Mouse (Mus musculus): ENCODE data around the gene Errfi1. TPM values are rescaled to one million over a fixed set of nuclear protein-coding genes. Genes with fewer than 3 reads are reported as not detected.
"Not testable (repeated sequence)": the region's sequence is repeated elsewhere in the genome, so short reads cannot be mapped to it uniquely, and the experiment has no call there.

Errfi1 gene
- polyA plus RNA-seq, 1 experiment from 2014 or later, result 27.2 TPM

DNA sequence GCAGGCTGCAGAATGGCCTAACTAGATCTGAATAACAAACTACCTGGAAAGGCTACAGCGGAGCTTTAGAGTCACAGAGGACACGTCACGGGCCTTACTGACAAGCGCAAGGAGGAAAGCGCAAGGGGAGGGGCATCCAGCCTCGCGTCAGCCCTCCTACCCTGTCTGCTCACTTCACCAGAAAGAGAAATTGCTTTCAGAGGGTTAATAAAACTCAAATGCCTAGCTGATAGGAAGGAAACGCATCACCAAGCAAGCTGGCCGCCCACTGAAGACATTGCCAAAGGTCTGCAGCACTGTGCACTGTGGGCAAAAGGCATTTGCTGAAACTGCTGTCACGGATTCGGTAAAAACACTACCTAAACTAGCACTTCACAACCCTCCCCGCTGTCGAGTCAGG, 46.8 kb downstream of the Errfi1 start:
- Histone ChIP-seq H3K27ac (ENCODE audit: low read depth, low read length) (no peak overlapping the region), H3K4me3 (ENCODE audit: low read length) (no peak overlapping the region), H3K27me3 (replicated peaks; ENCODE audit: control insufficient read depth, insufficient read depth, low read length) (no peaks in the 10 kb centered on the region), H3K9me3 (ENCODE audit: control insufficient read depth, low read length) (no peaks in the 10 kb centered on the region), H3K36me3 (ENCODE audit: control insufficient read depth, insufficient read depth, low read length) (peaks cover 49% of the 10 kb centered on the region), H3K4me2 (ENCODE audit: low read length) (no peak overlapping the region), H3K4me1 (ENCODE audit: control insufficient read depth, insufficient read depth, low read depth, low read length) (no peaks in the 10 kb centered on the region), H3K9ac (ENCODE audit: low read depth, low read length) (no peak overlapping the region)
- 97% methylated on average over 13 of the region's 13 CpGs for WGBS
- ATAC-seq, result no peak

DNA sequence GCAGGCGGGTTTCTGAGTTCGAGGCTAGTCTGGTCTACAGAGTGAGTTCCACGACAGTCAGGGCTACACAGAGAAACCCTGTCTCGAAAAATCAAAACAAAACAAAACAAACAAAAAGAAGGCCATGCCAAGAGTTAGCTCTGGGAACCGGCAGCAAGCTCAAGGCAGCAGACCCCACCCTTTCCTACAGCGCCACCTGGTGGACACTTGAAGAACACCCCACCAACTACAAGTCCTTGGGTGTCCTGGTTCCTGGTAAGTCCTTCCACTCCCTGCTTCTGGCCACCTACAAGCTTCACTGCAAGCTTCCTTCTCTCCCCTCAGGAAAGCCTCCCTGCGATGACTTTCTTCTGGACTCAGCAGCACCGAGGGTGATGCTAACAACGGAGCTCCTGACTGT, 47.9 kb downstream of the Errfi1 start:
- Histone ChIP-seq H3K9ac (ENCODE audit: low read depth, low read length) (no peak overlapping the region), H3K36me3 (ENCODE audit: control insufficient read depth, insufficient read depth, low read length) (peaks cover 47% of the 10 kb centered on the region), H3K4me1 (ENCODE audit: control insufficient read depth, insufficient read depth, low read depth, low read length) (no peaks in the 10 kb centered on the region), H3K27me3 (replicated peaks; ENCODE audit: control insufficient read depth, insufficient read depth, low read length) (no peaks in the 10 kb centered on the region), H3K4me2 (ENCODE audit: low read length) (no peak overlapping the region), H3K9me3 (ENCODE audit: control insufficient read depth, low read length) (no peaks in the 10 kb centered on the region), H3K4me3 (ENCODE audit: low read length) (no peak overlapping the region), H3K27ac (ENCODE audit: low read depth, low read length) (no peak overlapping the region)
- WGBS, result 47% methylated on average over 9 of the region's 9 CpGs
- ATAC-seq, result no peak

DNA sequence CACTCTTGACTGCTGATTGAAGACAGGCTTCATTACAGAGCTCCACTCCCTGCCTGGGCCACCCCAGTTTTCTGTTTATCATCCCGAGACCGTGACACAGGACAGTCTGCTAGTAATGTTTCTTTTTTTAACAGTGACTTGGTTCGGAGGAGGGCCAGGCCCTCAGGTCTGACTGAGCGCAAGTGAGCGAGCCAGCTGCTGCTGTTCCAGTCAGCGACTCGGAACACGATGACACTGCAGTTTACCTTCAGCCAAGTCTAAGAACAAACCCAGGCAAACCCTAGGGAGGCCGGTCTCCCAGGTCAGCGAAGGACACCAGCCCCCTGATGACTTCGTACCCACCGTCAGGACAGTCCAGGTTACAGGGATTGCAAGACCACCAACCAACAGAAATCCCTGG, 48.3 kb downstream of the Errfi1 start:
- H3K9me3 ChIP-seq (ENCODE audit: control insufficient read depth, low read length), result no peaks in the 10 kb centered on the region
- no peak for ATAC-seq
- H3K9ac ChIP-seq (ENCODE audit: low read depth, low read length), result no peak overlapping the region
- peaks cover 44% of the 10 kb centered on the region for H3K36me3 ChIP-seq (ENCODE audit: control insufficient read depth, insufficient read depth, low read length)
- no peak overlapping the region for H3K27ac ChIP-seq (ENCODE audit: low read depth, low read length)
- H3K4me3 ChIP-seq (ENCODE audit: low read length), result no peak overlapping the region
- no peaks in the 10 kb centered on the region for H3K4me1 ChIP-seq (ENCODE audit: control insufficient read depth, insufficient read depth, low read depth, low read length)
- no peak overlapping the region for H3K4me2 ChIP-seq (ENCODE audit: low read length)
- WGBS, result 91% methylated on average over 12 of the region's 12 CpGs
- no peaks in the 10 kb centered on the region for H3K27me3 ChIP-seq (replicated peaks; ENCODE audit: control insufficient read depth, insufficient read depth, low read length)

GRCm38 (mm10) chr4:150903091-150903742, 49.5 kb downstream of the Errfi1 start:
- H3K27ac ChIP-seq (ENCODE audit: low read depth, low read length), result no peak overlapping the region
- no peak overlapping the region for H3K4me2 ChIP-seq (ENCODE audit: low read length)
- 96% methylated on average over 14 of the region's 14 CpGs for WGBS
- H3K27me3 ChIP-seq (replicated peaks; ENCODE audit: control insufficient read depth, insufficient read depth, low read length), result no peaks in the 10 kb centered on the region
- no peak for ATAC-seq
- peaks cover 34% of the 10 kb centered on the region for H3K36me3 ChIP-seq (ENCODE audit: control insufficient read depth, insufficient read depth, low read length)
- H3K9ac ChIP-seq (ENCODE audit: low read depth, low read length), result no peak overlapping the region
- peaks cover 4% of the 10 kb centered on the region; the same call in 1 of the 2 replicates for H3K4me1 ChIP-seq (ENCODE audit: control insufficient read depth, insufficient read depth, low read depth, low read length)
- no peak overlapping the region for H3K4me3 ChIP-seq (ENCODE audit: low read length)
- no peaks in the 10 kb centered on the region for H3K9me3 ChIP-seq (ENCODE audit: control insufficient read depth, low read length)

DNA sequence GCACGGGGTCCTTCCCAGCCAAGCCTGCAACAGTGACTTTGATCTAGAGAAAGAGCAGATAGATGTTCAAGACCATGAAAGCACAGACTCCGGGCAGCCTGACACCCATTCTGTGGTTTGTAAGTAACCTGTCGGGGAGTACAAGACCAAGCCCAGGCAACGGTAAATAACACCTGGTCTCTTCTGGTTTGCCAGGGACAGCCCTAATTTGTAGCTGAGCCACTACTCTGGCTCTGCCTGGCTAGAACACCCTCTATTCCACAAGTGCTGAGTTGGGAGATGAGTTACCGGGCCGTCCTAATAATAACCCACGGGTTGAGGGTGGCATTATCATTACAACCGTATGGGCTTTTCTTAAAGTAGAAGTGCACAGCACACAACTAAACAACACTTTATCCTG, 53.4 kb downstream of the Errfi1 start:
- H3K27ac ChIP-seq (ENCODE audit: low read depth, low read length), result no peak overlapping the region
- no peak overlapping the region for H3K4me2 ChIP-seq (ENCODE audit: low read length)
- ATAC-seq, result no peak
- H3K36me3 ChIP-seq (ENCODE audit: control insufficient read depth, insufficient read depth, low read length), result peaks cover 15% of the 10 kb centered on the region
- no peaks in the 10 kb centered on the region for H3K27me3 ChIP-seq (replicated peaks; ENCODE audit: control insufficient read depth, insufficient read depth, low read length)
- H3K9ac ChIP-seq (ENCODE audit: low read depth, low read length), result no peak overlapping the region
- H3K4me3 ChIP-seq (ENCODE audit: low read length), result no peak overlapping the region
- no peaks in the 10 kb centered on the region for H3K9me3 ChIP-seq (ENCODE audit: control insufficient read depth, low read length)
- H3K4me1 ChIP-seq (ENCODE audit: control insufficient read depth, insufficient read depth, low read depth, low read length), result peaks cover 9% of the 10 kb centered on the region
- 92% methylated on average over 8 of the region's 8 CpGs for WGBS

GRCm38 (mm10) chr4:150908512-150908911, 54.8 kb downstream of the Errfi1 start:
- not testable (repeated sequence) for H3K9me3 ChIP-seq (ENCODE audit: control insufficient read depth, low read length); H3K4me3 ChIP-seq (ENCODE audit: low read length); H3K27ac ChIP-seq (ENCODE audit: low read depth, low read length); H3K9ac ChIP-seq (ENCODE audit: low read depth, low read length); ATAC-seq; H3K36me3 ChIP-seq (ENCODE audit: control insufficient read depth, insufficient read depth, low read length); H3K27me3 ChIP-seq (replicated peaks; ENCODE audit: control insufficient read depth, insufficient read depth, low read length)
- 85% methylated on average over 5 of the region's 5 CpGs for WGBS
- H3K4me1 ChIP-seq (ENCODE audit: control insufficient read depth, insufficient read depth, low read depth, low read length), result peaks cover 14% of the 10 kb centered on the region
- peak overlapping the region; percentile 75 for H3K4me2 ChIP-seq (ENCODE audit: low read length)

GRCm38 (mm10) chr4:150909451-150910156, 55.9 kb downstream of the Errfi1 start:
- WGBS, result under 1% methylated on average over 53 of the region's 56 CpGs
- H3K9ac ChIP-seq (ENCODE audit: low read depth, low read length), result peak overlapping the region; percentile 94
- peaks cover 2% of the 10 kb centered on the region; the same call in 1 of the 2 replicates for H3K36me3 ChIP-seq (ENCODE audit: control insufficient read depth, insufficient read depth, low read length)

GRCm38 (mm10) chr4:150910164-150910951, 56.6 kb downstream of the Errfi1 start:
- no peaks in the 10 kb centered on the region for H3K27me3 ChIP-seq (replicated peaks; ENCODE audit: control insufficient read depth, insufficient read depth, low read length)
- peaks cover 22% of the 10 kb centered on the region for H3K4me1 ChIP-seq (ENCODE audit: control insufficient read depth, insufficient read depth, low read depth, low read length)
- 86% methylated on average over 19 of the region's 19 CpGs for WGBS
- H3K36me3 ChIP-seq (ENCODE audit: control insufficient read depth, insufficient read depth, low read length), result peaks cover 2% of the 10 kb centered on the region; the same call in 1 of the 2 replicates
- H3K4me3 ChIP-seq (ENCODE audit: low read length), result peak overlapping the region; percentile 89
- H3K4me2 ChIP-seq (ENCODE audit: low read length), result peak overlapping the region; percentile 41
- no peaks in the 10 kb centered on the region for H3K9me3 ChIP-seq (ENCODE audit: control insufficient read depth, low read length)
- H3K9ac ChIP-seq (ENCODE audit: low read depth, low read length), result no peak overlapping the region
- H3K27ac ChIP-seq (ENCODE audit: low read depth, low read length), result peak overlapping the region; percentile 66; the same call in 1 of the 2 replicates
- no peak; the same call in 1 of the 2 replicates for ATAC-seq

More at GRCm38 (mm10) chr4:150909451-150910156, 55.9 kb downstream of the Errfi1 start:
- peak; percentile 93 for ATAC-seq
- Histone ChIP-seq H3K27ac (ENCODE audit: low read depth, low read length) (peak overlapping the region; percentile 84), H3K4me1 (ENCODE audit: control insufficient read depth, insufficient read depth, low read depth, low read length) (peaks cover 16% of the 10 kb centered on the region), H3K27me3 (replicated peaks; ENCODE audit: control insufficient read depth, insufficient read depth, low read length) (no peaks in the 10 kb centered on the region), H3K9me3 (ENCODE audit: control insufficient read depth, low read length) (no peaks in the 10 kb centered on the region), H3K4me2 (ENCODE audit: low read length) (peak overlapping the region; percentile 75), H3K4me3 (ENCODE audit: low read length) (peak overlapping the region; percentile 89)

DNA sequence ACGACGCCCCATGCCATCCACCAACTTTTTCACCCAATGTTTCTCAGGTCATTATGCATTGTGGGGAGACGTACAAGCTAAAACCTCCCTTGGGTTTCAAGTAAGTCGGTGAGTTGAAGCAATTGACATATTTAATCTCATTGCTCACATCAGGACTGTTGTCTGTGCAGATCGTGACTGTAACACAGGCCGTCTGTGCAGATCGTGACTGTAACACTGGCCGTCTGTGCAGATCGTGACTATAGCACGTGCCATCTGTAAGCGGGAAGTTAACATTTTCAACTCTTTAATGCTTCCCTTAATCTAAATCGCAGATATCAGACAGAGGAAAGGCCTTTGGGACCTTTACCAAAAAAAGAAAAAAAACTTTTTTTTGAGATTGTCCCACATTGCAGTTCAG, 60.0 kb downstream of the Errfi1 start:
- Histone ChIP-seq H3K9me3 (ENCODE audit: control insufficient read depth, low read length) (no peaks in the 10 kb centered on the region), H3K27me3 (replicated peaks; ENCODE audit: control insufficient read depth, insufficient read depth, low read length) (no peaks in the 10 kb centered on the region), H3K9ac (ENCODE audit: low read depth, low read length) (peak overlapping the region; percentile 80), H3K4me2 (ENCODE audit: low read length) (peak overlapping the region; percentile 82), H3K36me3 (ENCODE audit: control insufficient read depth, insufficient read depth, low read length) (no peaks in the 10 kb centered on the region), H3K27ac (ENCODE audit: low read depth, low read length) (peak overlapping the region; percentile 87), H3K4me1 (ENCODE audit: control insufficient read depth, insufficient read depth, low read depth, low read length) (peaks cover 18% of the 10 kb centered on the region), H3K4me3 (ENCODE audit: low read length) (peak overlapping the region; percentile 63)
- no peak for ATAC-seq
- 13% methylated on average over 12 of the region's 12 CpGs for WGBS
